Comparison of ENCODE assay signal across 9 mouse cellular contexts in the genomic region with DNA sequence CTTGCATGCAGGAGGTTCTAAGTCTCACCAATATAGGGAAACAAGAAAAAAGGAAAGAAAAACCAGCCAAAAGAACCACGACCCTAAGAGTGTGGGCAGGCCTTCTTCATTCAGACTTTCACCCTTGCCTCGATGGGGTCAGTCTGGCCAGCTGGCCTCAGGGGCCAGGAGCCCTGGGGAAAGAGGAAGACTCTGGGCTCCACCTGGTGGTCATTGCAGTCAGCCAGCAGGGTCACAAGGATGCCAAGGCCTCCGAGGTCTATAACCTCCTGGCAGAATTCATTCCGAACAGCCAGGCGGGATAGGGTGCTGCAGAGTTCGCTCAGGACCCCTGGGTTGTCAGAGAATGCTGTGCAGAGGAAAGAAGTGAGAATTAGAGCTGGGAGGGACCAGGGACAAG. TPM values are rescaled to one million over a fixed set of nuclear protein-coding genes. Genes with fewer than 3 reads are reported as not detected.
A peak's percentile ranks its signal among the peaks of the same experiment; 100 is the strongest.
DNase-seq lines count a peak whose midpoint lies in the region; ATAC-seq and TF ChIP-seq lines count a peak whose summit lies in the region.
"Had no signal": no experiment of that assay in that cellular context is flagged by ENCODE, and none has a peak within 500 bp of the region (broad histone marks: within the 10 kb centered on the region; RNA-seq: fewer than 3 reads in every experiment).

No protein-coding gene starts in this region.

- H3K27ac ChIP-seq in midbrain, embryonic 14.5 days (replicated peaks; ENCODE audit: low read depth, low read length): no peak overlapping the region
- no peak overlapping the region for H3K27ac ChIP-seq in midbrain, embryonic 15.5 days
- no peak overlapping the region for H3K27ac ChIP-seq in midbrain, embryonic 11.5 days (ENCODE audit: low read depth, low read length)
- H3K27ac ChIP-seq: liver, embryonic 15.5 days had no signal

- no peak for ATAC-seq in cerebellum, adult (ENCODE audit: insufficient number of reproducible peaks, low FRiP score, low TSS enrichment)
- ATAC-seq in midbrain, embryonic 14.5 days (ENCODE audit: low FRiP score, low TSS enrichment): no peak
- ATAC-seq in midbrain, embryonic 15.5 days (replicated peaks): no peak
- ATAC-seq in midbrain, embryonic 11.5 days (ENCODE audit: low FRiP score): no peak

- no peaks in the 10 kb centered on the region for H3K9me3 ChIP-seq in midbrain, embryonic 14.5 days (ENCODE audit: control insufficient read depth, low read length)
- no peaks in the 10 kb centered on the region for H3K9me3 ChIP-seq in midbrain, embryonic 15.5 days
- no peaks in the 10 kb centered on the region for H3K9me3 ChIP-seq in midbrain, embryonic 11.5 days (ENCODE audit: control insufficient read depth, low read length)
- H3K9me3 ChIP-seq: liver, embryonic 15.5 days had no signal

- no peak for TF ChIP-seq POLR2A in brain, embryonic 14.5 days (IDR thresholded peaks at IDR 0.05; ENCODE audit: borderline replicate concordance, extremely low read depth, insufficient read depth, insufficient read length, poor library complexity, severe bottlenecking)

- no peaks in the 10 kb centered on the region for H3K27me3 ChIP-seq in midbrain, embryonic 14.5 days (ENCODE audit: control insufficient read depth, insufficient read depth, low read length)
- H3K27me3 ChIP-seq in midbrain, embryonic 15.5 days (replicated peaks): no peaks in the 10 kb centered on the region
- no peaks in the 10 kb centered on the region for H3K27me3 ChIP-seq in midbrain, embryonic 11.5 days (ENCODE audit: control insufficient read depth, insufficient read depth, low read length)

- no peak overlapping the region for H3K9ac ChIP-seq in midbrain, embryonic 14.5 days (replicated peaks; ENCODE audit: low read length)
- no peak overlapping the region for H3K9ac ChIP-seq in midbrain, embryonic 15.5 days
- H3K9ac ChIP-seq in midbrain, embryonic 11.5 days (ENCODE audit: low read length): no peak overlapping the region
- H3K9ac ChIP-seq: liver, embryonic 15.5 days had no signal

- intact Hi-C loops in heart, postnatal 36 days (cut with DNase I): loop anchor here (1.0 to 5.0 kb wide), 5 partner anchors 23 to 306 kb away; no protein-coding TSS in a partner anchor

- no peaks in the 10 kb centered on the region for H3K4me1 ChIP-seq in midbrain, embryonic 14.5 days (ENCODE audit: control insufficient read depth, insufficient read depth, low read length)
- no peaks in the 10 kb centered on the region for H3K4me1 ChIP-seq in midbrain, embryonic 15.5 days
- H3K4me1 ChIP-seq in midbrain, embryonic 11.5 days (ENCODE audit: control insufficient read depth, insufficient read depth, low read length): peaks cover 3% of the 10 kb centered on the region; the same call in 1 of the 2 replicates

- peaks cover 59% of the 10 kb centered on the region for H3K36me3 ChIP-seq in midbrain, embryonic 14.5 days (ENCODE audit: control insufficient read depth, insufficient read depth, low read length)
- H3K36me3 ChIP-seq in midbrain, embryonic 15.5 days (replicated peaks): peaks cover 43% of the 10 kb centered on the region
- H3K36me3 ChIP-seq in midbrain, embryonic 11.5 days (ENCODE audit: control insufficient read depth, insufficient read depth, low read length): peaks cover 5% of the 10 kb centered on the region

- TF ChIP-seq CTCF in brain, embryonic 14.5 days (IDR thresholded peaks at IDR 0.05; ENCODE audit: borderline replicate concordance, extremely low read depth, insufficient read depth, insufficient read length): peak; percentile 41; the same call in 1 of the 2 replicates

- no peak overlapping the region for H3K4me2 ChIP-seq in midbrain, embryonic 14.5 days (ENCODE audit: low read length)
- H3K4me2 ChIP-seq in midbrain, embryonic 15.5 days: no peak overlapping the region
- H3K4me2 ChIP-seq in midbrain, embryonic 11.5 days: no peak overlapping the region
- H3K4me2 ChIP-seq: liver, embryonic 15.5 days had no signal

- WGBS in midbrain, embryonic 14.5 days: 51% methylated on average over 6 of the region's 6 CpGs
- WGBS in midbrain, embryonic 15.5 days: 44% methylated on average over 6 of the region's 6 CpGs
- 53% methylated on average over 6 of the region's 6 CpGs for WGBS in midbrain, embryonic 11.5 days

- peak; percentile 35 for DNase-seq in cerebellum, adult 9-11 months
- peak; percentile 31 for DNase-seq in midbrain, embryonic 14.5 days
- no peak for DNase-seq in brain, embryonic 14.5 days (ENCODE audit: low read depth)
- DNase-seq in heart, postnatal 36 days: peak; percentile 53 to 61
- peak; percentile 73 for DNase-seq in lung, postnatal 36 days
- DNase-seq in midbrain, embryonic 11.5 days (ENCODE audit: low spot score, missing footprints): no peak

- H3K4me3 ChIP-seq in midbrain, embryonic 14.5 days (replicated peaks; ENCODE audit: low read depth, low read length): no peak overlapping the region
- H3K4me3 ChIP-seq in midbrain, embryonic 15.5 days: no peak overlapping the region
- no peak overlapping the region for H3K4me3 ChIP-seq in midbrain, embryonic 11.5 days (ENCODE audit: low read depth, low read length)
- H3K4me3 ChIP-seq: liver, embryonic 15.5 days had no signal

RNA-seq across cellular contexts. Expression of gene Sugp2, which starts 10.7 kb away (rescaled TPM):
- polyA plus RNA-seq in midbrain, embryonic 14.5 days (2014; fragmentation: Nextera tagmentation; extraction: Ambion mirVana): 87.9 and 88.9 TPM in 2 replicates
- polyA plus RNA-seq in midbrain, embryonic 15.5 days (2015; fragmentation: Nextera tagmentation; extraction: Ambion mirVana): 102 and 109 TPM in 2 replicates
- polyA plus RNA-seq in brain, embryonic 14.5 days (2012; rRNA removed): 149 and 191 TPM in 2 replicates
- 10 to 100 TPM; 41.4 to 43.0 TPM for total RNA-seq in heart, postnatal 36 days (2021)
- 42.4 and 47.5 TPM in 2 replicates for polyA plus RNA-seq in midbrain, embryonic 11.5 days (2014; fragmentation: Nextera tagmentation; extraction: Ambion mirVana)

RNA-seq across cellular contexts. Expression of gene Armc6, which starts 10.9 kb away (rescaled TPM):
- polyA plus RNA-seq in midbrain, embryonic 14.5 days (2014; fragmentation: Nextera tagmentation; extraction: Ambion mirVana): 82.5 and 115 TPM in 2 replicates
- polyA plus RNA-seq in midbrain, embryonic 15.5 days (2015; fragmentation: Nextera tagmentation; extraction: Ambion mirVana): 117 and 118 TPM in 2 replicates
- polyA plus RNA-seq in brain, embryonic 14.5 days (2012; rRNA removed): 96.9 and 115 TPM in 2 replicates
- total RNA-seq in heart, postnatal 36 days (2021): 1 to 10 TPM; 6.2 to 7.0 TPM
- polyA plus RNA-seq in midbrain, embryonic 11.5 days (2014; fragmentation: Nextera tagmentation; extraction: Ambion mirVana): 27.3 and 31.1 TPM in 2 replicates

RNA-seq across cellular contexts. Expression of gene Slc25a42, which starts 11.2 kb away (rescaled TPM):
- polyA plus RNA-seq in midbrain, embryonic 14.5 days (2014; fragmentation: Nextera tagmentation; extraction: Ambion mirVana): 5.1 and 5.6 TPM in 2 replicates
- polyA plus RNA-seq in midbrain, embryonic 15.5 days (2015; fragmentation: Nextera tagmentation; extraction: Ambion mirVana): 8.7 and 10.9 TPM in 2 replicates
- polyA plus RNA-seq in brain, embryonic 14.5 days (2012; rRNA removed): 26.2 and 26.8 TPM in 2 replicates
- total RNA-seq in heart, postnatal 36 days (2021): 10 to 100 TPM; 53.2 to 66.7 TPM
- 1.6 and 2.1 TPM in 2 replicates for polyA plus RNA-seq in midbrain, embryonic 11.5 days (2014; fragmentation: Nextera tagmentation; extraction: Ambion mirVana)

RNA-seq across cellular contexts. Expression of gene Tmem161a, which starts 51.2 kb away (rescaled TPM):
- 31.2 and 40.7 TPM in 2 replicates for polyA plus RNA-seq in midbrain, embryonic 14.5 days (2014; fragmentation: Nextera tagmentation; extraction: Ambion mirVana)
- polyA plus RNA-seq in midbrain, embryonic 15.5 days (2015; fragmentation: Nextera tagmentation; extraction: Ambion mirVana): 60.9 and 62.0 TPM in 2 replicates
- polyA plus RNA-seq in brain, embryonic 14.5 days (2012; rRNA removed): 95.9 and 171 TPM in 2 replicates
- 100 to 1,000 TPM in 1 of 2 experiments, 10 to 100 TPM in 1; 99.2 to 103 TPM for total RNA-seq in heart, postnatal 36 days (2021)
- 28.6 and 33.3 TPM in 2 replicates for polyA plus RNA-seq in midbrain, embryonic 11.5 days (2014; fragmentation: Nextera tagmentation; extraction: Ambion mirVana)

RNA-seq across cellular contexts. Expression of gene Homer3, which starts 59.3 kb away (rescaled TPM):
- 24.0 and 34.4 TPM in 2 replicates for polyA plus RNA-seq in midbrain, embryonic 14.5 days (2014; fragmentation: Nextera tagmentation; extraction: Ambion mirVana)
- polyA plus RNA-seq in midbrain, embryonic 15.5 days (2015; fragmentation: Nextera tagmentation; extraction: Ambion mirVana): 37.9 and 41.2 TPM in 2 replicates
- polyA plus RNA-seq in brain, embryonic 14.5 days (2012; rRNA removed): 68.5 and 80.2 TPM in 2 replicates
- total RNA-seq in heart, postnatal 36 days (2021): 10 to 100 TPM in 1 of 2 experiments, 1 to 10 TPM in 1; 8.5 to 10.5 TPM
- 50.5 and 61.2 TPM in 2 replicates for polyA plus RNA-seq in midbrain, embryonic 11.5 days (2014; fragmentation: Nextera tagmentation; extraction: Ambion mirVana)

Comparison
In these comparisons a context has a peak if more than half of its experiments do, and no peak if none do; other contexts are left out.
1. DNase-seq: peak in cerebellum, adult 9-11 months (single experiment), midbrain, embryonic 14.5 days (single experiment), heart, postnatal 36 days (2 of 2) and lung, postnatal 36 days (single experiment); none in brain, embryonic 14.5 days (single experiment) and midbrain, embryonic 11.5 days (single experiment).